Mouse (Mus musculus): ENCODE results near the gene Napb. TPM values are rescaled to one million over a fixed set of nuclear protein-coding genes. Genes with fewer than 3 reads are reported as not detected.
A peak's percentile ranks its signal among the peaks of the same experiment; 100 is the strongest.
"Not testable (repeated sequence)": the region's sequence is repeated elsewhere in the genome, so short reads cannot be mapped to it uniquely, and the experiment has no call there.

Napb gene
- 100 to 1,000 TPM; 322 to 323 TPM for total RNA-seq (2021)
- long read RNA-seq, full-length matches to known transcripts, result 418 of 495 reads
- long read RNA-seq, partial matches to known transcripts, result 9 of 495 reads
- long read RNA-seq, other reads (novel, unspliced or antisense), result 68 of 495 reads

DNA sequence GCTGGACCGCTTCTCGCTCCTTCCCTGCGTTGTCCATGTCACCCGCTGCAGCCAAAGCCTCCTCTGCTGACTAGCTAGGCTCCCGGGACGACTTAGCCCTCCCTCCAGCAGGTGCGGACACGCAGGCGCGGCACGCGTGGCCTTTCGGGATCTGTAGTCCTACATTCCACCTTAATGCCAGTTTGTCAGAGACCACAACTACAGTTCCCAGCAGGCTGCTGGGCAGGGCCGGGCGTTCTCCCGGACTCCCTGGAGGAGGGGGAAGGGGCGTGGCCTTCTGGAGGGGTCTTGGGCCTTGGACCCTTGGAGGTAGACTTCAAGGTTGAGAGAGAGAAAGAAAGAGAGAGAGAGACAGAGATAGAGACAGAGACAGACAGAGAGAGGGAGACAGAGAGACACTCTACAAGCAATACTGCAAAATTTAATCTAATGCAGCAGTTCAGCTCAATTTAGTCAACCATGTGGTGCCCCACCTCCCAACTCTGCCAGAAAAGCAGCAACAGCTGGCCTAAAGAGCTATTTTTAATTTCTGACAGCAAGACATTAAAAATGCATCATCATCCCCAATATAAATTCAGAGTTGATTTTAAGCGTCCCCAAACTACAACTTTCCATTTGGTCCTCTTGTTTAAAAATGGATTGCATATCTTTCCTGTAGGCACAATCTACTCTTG is at the start of gene Napb:
Gene Napb (minus strand): TSS at position 141 of the 674 bp plus-strand sequence.
- peak; percentile 96 to 97 for DNase-seq (ENCODE audit: low spot score in 2 of 2)

DNA sequence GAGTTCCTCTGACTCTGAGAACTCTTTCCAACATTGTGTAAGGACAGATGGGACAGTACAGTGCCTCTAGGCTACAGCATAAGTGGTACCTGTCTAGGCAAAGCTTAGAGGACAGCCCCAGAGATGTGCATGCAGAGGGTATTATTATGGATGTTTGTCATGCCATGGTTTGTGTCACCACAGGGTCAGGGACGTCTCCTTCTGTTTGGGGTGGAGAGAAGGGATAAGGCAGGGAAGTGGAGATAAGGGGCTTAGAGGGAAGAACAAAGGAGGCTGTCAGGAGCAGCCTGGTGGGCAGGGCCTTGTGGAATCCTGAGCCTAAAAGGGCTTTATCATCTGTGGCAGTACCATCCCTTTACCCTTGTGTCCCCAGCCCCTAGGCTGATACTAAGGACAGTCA is 49.4 kb upstream of the Napb start, which contains the start of gene 8030411F24Rik:
Gene 8030411F24Rik (plus strand): TSS at position 301 of the 400 bp plus-strand sequence.
- DNase-seq (ENCODE audit: low spot score in 2 of 2), result no peak

DNA sequence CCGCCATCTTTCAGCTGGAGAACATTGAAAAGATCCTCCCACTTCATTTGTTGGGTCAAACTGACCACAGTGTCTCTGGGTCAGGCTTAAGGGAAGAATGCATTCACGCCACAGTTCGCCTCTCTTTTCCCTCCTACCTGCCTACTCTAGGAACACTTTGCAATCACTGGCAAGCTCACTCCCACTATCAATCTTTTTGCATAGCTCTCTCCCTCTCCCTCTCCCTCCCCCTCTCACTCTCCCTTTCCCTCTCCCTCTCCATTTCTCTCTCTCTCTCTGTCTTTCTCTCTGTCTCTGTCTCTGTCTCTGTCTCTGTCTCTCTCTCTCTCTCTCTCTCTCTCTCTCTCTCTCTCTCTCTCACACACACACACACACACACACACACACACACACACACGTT is 39.1 kb upstream of the Napb start, which contains the start of gene Cst11:
Gene Cst11 (minus strand): TSS at position 101 of the 400 bp plus-strand sequence.
- DNase-seq (ENCODE audit: low spot score in 2 of 2), result not testable (repeated sequence)

DNA sequence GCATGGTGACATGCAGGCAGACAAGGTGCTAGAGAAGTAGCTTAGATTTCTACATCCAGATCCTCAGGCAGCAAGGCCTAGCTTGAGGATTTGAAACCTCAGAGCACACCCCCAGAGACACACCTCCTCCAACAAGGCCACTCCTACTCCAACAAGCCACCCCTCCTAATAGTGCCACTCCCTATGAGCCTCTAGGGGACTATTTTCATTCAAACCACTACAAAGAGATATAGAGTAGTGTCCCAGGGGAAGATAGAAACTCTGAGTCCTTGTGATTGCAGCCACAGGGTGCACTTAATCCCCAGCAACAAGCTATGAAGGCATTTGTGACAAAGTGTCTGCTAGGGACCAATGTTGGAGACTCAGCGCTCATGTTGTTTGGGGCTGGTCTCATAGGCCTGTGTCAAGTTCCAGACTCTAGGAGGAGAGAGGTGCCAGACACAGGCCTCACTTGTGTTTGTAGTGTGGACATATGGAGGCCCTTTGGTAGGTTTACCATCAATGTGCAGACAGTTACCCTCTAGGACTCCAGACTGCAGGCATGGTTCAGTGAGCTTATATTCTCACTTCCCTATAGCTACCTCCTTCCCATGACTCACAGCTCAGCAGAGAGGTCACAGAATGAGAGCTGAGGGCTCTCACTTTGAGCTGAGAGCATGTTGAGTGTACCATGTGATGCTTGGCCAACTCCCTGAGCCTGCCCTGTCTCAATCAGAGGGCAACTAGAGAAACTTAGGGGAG is 31.6 kb upstream of the Napb start:
- DNase-seq (ENCODE audit: low spot score in 2 of 2), result no peak

DNA sequence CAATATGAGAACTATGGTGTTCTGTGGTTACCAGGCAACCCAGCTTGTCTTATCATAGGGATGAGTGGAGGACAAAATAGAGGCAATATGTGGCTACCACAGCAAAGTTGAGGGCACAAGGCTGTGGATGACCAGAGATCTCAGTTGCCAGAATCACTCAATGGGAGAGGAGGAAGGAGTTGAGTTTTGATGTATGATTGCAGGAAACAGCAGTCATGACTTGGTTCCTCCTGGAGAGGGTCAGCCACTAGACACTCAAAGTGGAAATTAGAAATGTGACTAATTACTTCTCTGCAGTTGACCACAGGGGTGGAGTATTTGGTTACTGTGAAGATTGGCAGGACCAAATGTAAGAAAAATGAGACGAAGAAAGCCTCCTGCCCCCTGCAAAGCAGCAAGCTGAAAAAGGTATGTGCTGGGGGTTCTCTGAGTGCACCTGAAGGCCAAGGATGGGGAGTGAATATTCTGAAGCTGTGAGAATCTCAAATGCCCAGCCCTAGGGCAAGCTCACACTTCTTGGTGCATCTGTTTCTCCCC is 22.1 kb upstream of the Napb start:
- no peak for DNase-seq (ENCODE audit: low spot score in 2 of 2)

DNA sequence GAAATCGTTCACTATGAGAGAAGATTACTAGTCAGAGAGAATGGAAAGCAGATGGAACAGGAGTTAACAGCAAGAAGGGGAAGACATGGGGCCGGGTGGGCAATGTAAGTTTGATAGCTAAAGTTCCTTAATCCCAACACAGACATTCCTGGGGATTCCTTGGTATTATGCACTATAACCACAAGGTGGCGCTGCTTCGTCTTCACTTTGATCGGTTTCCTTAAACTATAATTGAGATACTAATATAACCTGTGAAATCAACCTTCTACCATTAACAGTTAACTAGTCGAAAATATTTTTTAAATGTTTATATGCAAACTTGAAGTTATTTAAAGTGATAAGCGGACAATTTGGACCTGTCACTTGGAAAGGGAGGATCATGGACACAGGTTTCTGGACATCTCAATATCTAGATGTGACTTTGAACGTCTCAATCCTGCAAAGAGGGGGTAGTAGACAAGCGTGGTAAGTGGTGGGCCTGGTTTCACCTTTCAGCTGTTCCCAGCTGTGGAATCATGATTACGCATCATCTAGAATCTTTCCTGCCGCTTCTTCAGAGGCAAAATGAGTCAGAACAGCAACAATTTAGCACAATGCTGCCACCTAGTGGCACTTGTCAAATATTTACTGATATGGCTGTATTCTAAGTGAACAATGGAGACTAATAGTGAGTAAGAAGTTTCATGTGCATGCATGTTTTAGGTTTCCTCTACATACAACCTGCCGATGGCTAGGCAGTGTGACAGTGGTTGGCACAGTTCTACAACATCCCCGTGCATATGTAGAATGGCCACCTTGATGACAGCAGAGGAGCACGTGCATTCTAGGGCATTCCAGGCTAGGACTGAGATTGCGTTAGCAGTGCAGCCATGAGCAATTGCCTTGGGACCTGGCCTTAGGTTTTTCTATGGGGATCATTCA is 19.9 kb upstream of the Napb start:
- DNase-seq (ENCODE audit: low spot score in 2 of 2), result peak; percentile 40 to 91

DNA sequence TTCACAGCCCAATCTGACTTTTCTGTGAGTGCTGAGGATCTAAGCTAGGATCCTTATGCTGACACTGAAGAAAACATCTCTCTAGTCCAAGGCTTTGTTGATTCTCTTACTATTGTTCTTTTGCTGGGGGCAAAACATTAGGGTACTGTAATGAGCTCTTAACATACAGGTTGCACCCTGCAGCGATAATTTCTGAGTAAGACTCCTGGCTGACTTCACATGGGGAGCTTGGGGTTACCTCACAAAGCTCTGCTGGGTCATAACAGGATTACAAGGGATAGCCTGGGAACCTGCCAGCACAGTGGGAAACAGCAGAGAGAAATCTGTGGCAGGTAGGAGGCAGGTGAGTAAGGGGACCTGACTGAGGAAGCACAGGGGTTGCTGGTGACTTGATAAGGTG is 17.8 kb upstream of the Napb start, which contains the start of gene Cstl1:
Gene Cstl1 (plus strand): TSS at position 301 of the 400 bp plus-strand sequence.
- no peak for DNase-seq (ENCODE audit: low spot score in 2 of 2)

DNA sequence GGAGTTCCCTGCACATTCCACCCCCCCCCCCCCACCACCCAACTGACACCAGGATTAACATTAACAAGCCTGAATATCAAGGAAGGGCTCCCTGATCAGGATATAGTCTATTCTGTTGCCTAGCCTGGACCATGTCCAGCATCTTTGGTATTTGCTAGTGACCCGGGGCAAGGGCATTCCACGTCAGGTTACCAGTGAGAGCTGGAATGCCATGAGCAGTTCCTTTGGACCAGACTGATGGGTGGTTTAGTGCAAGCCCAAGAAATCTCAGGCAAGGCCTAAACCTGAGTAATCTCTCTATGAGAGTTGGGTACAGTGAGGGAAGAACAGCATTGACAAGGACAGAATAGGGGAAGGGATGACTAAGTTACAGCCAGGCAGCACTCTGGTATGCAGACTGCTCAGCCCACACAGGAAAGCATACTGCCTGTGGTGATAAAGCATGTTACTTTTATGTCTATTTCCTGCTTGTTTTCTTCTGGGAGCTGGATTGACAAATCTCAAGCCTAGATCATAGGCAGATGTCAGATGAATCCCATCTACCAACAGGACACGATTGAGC is 11.7 kb upstream of the Napb start:
- DNase-seq (ENCODE audit: low spot score in 2 of 2), result no peak

DNA sequence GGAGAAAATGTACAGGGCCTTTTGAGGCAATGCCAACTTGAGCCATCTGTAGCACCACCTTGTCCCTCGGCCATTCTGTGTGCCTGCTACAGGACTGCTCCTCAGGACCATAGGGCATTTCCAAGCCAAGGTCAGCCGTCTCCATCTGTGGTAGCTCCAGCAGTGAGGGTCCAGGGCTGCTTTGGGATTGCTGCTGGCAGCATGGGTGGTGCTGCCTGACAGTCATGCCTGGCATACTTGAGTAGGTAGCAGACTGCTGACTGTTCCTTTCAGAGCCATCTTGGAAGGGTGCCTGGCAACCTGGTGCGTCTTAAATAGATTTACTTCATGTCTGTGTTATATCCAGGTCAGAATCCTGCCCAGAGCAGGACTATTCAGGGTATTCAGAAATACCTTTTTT is 10.7 kb upstream of the Napb start:
- DNase-seq (ENCODE audit: low spot score in 2 of 2), result peak in 1 of 2 experiments; percentile 56

DNA sequence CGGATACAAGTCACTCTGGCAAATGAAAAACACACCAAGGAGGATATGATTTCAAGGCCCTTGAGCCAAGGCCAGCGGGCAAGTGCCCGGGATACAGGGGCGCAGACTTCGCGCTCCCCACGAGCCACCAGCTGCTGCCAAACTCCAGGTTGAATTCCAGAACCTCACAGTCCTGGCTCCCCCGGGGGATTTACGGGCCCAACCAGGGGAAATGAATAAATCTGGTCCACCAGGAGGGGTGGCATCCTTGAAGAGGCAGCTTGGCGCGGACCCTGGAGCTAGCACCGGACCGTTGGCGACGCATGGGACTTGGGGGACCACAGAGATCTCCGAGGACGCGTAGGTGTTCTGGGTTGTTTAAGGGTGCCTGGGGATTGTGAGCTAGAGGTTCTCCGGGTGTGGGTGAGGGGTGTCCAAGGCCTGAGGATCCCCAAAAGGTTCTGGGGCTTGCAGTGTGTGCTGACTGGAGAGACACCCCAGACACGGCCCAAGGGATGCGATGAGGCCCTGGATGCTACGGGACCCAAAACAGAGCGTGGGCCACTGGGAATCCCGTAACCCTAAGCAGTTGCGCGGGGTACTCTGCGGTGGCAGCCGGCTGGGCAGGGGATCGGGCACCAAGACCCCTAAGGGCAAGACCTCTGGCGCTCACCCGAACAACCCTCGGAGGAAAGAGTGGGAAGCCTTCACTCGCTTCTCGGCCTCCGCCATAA is 497 bp downstream of the Napb start:
- no peak for DNase-seq (ENCODE audit: low spot score in 2 of 2)

DNA sequence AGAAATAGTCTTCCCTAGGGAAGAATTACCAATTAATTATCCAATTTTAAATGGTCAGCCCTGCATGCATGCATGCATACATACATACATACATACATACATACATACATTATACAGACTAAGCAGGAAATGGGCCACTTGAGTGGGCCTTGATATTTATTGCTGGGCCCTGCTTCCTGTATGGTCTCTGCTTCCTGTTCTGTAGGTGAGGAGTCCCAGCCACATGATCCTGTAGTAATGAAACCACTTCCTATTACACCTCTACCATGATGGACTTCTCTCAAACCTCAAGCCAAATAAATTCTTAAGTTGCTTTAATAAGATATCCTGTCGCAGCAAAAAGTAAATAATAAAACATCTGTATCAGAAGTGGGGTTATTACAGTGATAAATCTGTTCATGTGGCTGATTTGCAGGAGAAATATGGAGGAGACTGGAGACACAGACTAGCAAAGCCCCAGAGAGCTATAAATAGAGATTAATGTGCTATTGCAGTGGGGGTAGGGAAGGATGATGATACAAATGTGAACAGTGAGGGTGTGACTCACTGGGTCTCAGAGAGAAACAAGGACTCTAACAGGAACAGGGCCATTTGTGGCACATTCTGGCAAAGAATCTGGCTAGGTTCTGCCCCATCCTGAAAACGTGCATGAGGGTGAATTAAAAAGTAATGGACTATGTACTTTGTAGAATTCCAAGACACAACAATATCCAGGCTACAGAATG is 12.8 kb downstream of the Napb start:
- DNase-seq (ENCODE audit: low spot score in 2 of 2), result no peak

DNA sequence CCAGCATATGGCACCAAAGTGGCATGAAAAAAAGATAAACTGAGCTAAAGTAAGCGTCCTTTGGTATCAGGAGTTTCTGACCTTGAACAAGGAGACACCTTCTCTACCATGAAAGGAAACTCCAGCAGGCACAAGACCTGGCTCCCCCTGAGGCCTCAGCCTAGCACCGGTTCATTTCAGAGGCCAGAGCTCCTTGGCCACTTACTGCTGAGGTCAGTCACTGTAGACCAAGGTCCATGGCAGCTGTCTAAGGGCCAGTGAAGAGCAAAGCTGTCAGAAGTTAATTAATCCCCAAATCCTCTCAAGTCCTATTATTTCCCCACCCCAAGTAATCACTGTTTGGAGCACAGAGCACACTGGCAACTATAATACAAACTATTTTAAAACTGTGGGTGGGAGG is 15.2 kb downstream of the Napb start:
- no peak for DNase-seq (ENCODE audit: low spot score in 2 of 2)

DNA sequence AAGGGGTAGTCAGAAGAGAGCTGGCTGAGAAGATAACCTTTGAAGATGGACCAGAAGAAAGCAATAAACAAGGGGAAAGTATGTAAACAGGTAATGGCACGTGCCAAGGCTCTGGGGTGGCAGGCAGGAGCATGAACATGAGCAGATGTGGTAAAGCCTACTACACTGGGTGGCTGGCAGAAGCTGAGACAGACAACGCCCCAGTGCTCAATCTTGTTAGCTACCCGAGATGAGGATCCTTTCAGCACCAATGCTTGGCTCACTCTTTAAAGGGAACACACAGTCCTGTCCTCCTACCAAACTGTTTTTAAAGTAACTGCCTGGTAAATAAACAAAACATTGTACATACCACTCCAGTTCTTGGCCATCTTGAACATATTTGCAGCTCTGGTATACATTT is 19.9 kb downstream of the Napb start:
- no peak for DNase-seq (ENCODE audit: low spot score in 2 of 2)

DNA sequence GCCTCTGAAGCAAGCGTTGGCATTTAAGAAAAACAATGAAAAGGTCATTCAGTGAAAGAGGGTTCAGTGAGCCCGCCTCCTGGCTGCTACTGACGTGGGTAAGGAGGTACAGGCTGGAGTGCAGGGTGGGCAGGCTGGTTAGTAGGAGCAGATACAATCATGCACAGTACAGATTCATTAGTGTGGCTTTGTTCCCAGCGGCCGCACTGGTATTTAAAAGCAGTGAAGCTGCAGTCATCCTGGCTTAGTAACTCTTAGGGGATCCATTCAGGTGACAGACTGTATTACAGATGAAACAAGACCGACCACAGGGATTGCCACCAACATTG is 25.1 kb downstream of the Napb start:
- no peak for DNase-seq (ENCODE audit: low spot score in 2 of 2)

DNA sequence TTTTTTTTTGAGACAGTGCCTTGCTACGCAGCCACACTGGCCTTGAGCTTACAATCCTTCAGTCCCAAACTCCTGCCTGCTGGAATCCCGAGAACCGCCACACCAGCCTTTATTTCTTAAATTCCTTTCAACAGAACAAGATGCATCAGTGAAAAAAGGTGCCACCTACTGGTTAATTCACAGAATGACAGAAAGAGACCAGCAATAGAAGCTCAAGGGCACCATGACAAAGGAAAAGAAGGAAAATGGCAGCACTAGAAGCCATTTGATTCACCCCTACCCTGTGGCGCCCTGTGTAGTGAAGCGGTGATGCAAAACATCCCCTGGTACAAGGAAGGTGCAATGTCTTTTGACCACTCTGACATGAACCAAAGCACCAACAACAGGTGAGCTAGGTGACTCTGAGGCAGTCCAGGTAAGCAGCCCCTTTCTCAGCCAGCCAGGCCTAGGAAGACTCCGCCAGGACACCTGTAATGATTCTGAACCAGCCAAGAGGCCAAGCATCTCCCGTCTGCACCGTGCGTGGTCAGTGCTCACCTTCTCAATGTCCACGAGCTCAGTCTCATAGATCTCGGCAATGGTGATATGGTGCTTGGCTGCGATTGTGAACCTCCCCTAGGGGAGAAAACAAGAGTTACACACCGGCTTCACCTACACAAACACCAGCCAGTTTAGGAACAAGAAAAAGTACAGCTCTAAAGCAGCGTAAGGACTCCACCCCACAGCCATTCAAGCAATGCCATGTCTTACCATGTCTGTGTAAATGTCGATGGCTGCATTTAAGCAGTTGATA is 25.7 kb downstream of the Napb start:
- DNase-seq (ENCODE audit: low spot score in 2 of 2), result peak in 1 of 2 experiments; percentile 40

DNA sequence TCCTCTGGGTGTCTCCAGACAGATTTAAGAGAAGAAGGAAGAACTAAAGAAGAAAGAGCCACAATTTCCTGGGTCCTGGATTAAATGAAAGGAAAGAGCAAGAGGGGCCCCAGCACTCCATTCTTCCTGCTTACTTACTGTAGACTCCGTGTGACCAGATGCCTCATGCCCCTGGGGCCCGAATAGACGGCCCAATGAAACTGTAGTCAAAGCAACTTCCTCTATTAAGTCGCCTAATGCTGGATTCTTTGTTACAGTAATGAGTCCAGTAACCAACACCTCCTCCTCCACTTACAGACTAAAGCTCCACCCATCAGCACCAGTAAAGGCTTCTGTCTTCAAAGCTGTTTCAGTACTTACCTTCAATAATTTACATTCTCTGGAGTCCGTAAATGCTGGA is 33.7 kb downstream of the Napb start:
- no peak for DNase-seq (ENCODE audit: low spot score in 2 of 2)

DNA sequence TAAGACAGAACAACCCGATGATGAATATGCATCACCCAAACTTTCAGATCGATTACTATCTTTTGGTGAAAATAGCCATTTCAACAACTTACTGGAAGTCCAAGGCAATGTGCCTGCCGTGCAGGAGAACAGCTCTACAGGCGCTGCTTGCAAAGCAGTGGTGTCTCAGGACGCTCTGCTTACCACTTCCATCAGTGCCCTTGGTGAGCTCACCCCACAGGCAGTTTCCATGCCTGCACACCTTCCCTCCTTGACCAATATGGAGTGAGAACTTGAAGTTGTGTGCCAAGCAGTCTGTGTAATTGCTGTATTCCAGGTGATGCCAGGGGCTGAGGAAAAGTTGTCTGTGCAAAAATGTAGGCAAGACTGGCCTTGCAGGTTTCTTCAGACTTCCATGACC is 41.5 kb downstream of the Napb start:
- no peak for DNase-seq (ENCODE audit: low spot score in 2 of 2)

DNA sequence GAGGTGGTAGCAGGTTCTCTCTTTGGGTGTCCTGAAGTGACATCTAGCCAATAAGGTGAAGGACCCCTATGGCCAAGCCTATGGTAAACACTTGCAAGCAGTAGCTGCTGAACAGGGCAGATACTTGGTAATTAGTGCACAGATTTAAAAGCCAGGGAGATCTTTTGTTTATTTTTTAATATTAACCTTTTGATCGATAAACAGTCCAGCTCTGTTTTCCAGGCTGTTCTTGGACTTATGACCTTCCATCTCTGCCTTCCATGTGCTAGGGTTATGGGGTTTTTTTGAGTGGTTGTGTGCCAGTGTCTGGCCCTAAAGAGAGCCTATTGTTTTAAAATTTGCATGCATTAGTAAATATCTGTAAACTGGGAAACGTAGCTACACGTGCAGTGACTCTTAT is 42.0 kb downstream of the Napb start:
- DNase-seq (ENCODE audit: low spot score in 2 of 2), result no peak
